Mouse (Mus musculus) right cerebral cortex, postnatal 14 days (tissue): ENCODE results near the gene Pdhb.

Experiments
- DNase-seq: peaks from one replicate; pipeline ENCODE4 v3.0.0; 2022

Pdhb gene

DNA sequence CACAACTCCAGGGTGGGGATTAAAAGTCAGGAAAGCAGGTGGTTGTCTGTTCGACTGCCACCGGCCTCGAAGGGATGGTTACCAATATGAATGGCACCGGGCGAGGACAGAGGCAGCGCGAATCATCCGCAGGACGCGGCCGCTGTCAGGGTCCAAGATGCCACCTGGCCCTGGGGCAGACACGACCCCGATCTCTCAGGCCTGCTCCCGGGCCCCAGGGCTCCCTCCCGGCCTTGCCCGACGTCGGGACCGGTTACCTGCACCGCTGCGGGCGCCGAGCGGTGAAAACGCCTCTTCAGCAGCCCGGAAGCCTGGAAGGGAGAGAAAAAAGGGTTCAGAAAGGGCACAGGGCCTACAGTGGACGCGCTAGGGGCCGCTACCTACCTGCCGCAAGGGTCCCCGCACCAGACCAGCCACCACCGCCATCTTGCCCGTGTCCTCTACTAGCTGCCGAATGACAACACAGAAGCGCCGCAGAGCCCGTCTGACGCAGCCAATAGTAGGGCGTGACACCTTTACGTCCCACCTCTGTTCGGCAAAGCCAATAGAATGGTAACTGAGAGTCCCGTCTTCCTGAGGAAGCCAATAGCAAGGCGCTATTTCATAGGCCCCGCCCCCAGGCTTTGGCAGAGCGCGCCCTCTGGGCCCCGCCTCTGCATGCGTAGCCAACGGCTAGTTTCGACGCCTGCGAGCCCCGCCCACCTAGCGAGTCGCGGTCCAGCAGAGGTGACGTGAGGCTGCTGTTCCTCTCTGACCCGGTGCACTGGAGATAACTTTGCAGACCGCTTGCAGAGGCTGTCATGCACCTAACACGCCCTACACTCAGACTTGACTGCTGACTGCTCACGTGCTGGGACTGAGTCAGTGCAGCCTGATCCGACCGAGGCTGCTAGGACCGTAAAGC, at the start of gene Pdhb:
Gene Pdhb, minus strand, starts transcription at position 519 of the 904 bp plus-strand sequence.
- peak; percentile 99 for DNase-seq

DNA sequence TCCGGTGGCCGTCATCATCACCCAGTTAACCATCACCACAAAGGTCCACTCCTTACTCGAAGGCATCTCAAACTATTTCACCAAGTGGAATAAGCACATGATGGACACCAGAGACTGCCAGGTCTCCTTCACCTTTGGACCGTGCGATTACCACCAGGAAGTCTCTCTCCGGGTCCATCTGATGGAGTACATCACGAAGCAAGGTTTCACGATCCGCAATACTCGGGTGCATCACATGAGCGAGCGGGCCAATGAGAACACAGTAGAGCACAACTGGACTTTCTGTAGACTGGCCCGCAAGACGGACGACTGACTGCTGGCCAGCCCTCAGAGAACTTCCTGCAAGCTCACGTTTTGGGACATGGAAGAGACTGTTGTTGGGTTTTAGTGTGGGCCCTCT, 49.7 kb upstream of the Pdhb start:
- DNase-seq, result no peak

DNA sequence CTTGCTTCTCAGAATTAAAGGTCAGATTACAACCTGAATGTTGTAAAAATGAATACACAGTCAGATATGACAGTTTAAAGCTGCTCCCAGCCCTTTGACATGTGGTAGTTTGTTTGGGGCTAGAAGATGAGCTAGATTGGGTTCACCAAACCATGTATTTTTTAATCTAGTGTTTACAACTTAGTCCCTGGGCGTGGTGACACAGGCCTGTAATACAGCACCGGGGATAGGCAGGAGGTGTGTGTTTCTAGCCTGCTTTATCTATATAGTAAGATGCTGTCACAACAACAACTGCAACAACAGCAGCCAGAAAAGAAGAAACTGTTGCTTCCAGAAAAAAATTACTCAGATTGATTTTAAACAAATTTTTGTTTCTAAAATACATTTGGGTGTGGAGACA, 48.1 kb upstream of the Pdhb start:
- no peak for DNase-seq

- DNase-seq, result no peak
These were observed 47.5 kb upstream of the Pdhb start for GRCm38 (mm10) chr14:8220306-8220705.

DNA sequence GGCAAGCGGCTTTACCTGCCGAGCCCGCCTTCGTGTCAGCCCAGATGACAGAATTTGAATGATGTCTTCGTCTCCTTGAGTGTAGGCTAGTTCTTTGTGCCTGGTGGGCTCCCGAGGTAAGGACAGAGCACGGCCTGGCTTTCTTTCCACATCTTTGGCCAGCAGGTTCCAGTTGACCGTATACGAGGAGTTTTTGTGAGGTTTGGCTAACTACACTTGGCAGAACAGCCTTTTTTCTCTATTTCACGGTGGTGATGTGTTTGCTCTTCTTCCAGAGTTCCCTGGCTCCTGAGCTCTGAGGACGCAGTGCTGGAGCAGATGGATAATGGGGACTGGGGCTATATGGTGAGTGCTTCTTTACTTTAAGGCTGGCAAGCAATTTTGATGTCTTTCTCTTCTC, 47.1 kb upstream of the Pdhb start:
- DNase-seq, result no peak

DNA sequence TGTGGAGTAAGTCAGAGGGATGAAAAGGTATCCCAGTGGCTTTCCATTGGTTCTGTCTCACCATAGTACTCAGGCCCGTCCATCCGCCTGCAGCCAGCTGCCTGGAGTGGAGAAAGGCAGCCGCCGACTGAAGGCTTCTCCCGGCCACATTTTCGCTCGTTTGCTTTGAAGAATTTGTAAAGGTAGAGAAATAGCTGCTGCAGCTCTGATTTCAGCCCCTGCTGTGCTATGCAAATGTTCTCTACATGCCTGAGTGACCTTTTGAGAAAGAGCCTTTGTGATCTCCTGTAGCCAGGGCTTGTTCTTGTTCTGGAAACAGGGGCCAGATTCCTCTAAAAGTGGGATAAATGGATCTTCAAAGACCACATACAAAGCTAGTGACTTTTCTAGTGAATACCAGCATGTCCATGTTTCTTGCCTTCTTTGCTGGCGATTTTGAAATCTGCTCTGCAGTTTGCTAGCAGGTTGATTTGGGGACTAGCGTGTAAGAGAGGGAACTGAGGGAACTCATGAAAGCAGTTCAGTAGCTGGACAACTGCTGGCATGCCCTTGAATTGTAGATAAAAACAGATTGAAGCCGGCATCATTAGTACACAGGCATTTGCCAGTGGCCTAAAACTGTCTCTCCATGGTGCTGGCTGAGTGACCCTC, 46.0 kb upstream of the Pdhb start:
- no peak for DNase-seq

- no peak for DNase-seq
These were observed 45.4 kb upstream of the Pdhb start for GRCm38 (mm10) chr14:8218238-8218637.

DNA sequence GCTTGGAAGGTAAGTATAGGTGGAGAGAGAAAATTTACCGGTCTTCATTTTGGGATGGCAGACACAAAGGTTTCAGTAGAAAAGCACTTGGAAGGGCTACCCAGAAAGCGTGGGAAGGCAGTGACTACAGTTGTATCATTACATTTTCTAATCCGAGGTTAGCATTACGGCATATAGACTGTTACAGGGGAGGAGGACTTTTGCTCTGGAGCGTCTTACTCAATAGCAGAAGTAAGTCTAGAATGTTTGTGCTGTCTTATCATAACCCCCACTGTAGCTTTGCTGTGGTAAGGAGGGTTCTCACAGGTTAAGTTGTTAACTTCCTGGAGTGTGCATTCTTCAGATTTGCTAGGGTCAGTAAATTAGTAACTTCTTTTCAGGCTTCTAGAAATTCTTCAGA, 43.3 kb upstream of the Pdhb start:
- DNase-seq, result no peak

- DNase-seq, result no peak
These were observed 42.5 kb upstream of the Pdhb start for GRCm38 (mm10) chr14:8215208-8215778.

- peak; percentile 82 for DNase-seq
These were observed 41.7 kb upstream of the Pdhb start for GRCm38 (mm10) chr14:8214299-8215207.

- peak; percentile 98 for DNase-seq
These were observed 41.0 kb upstream of the Pdhb start, which contains the start of gene Kctd6 for GRCm38 (mm10) chr14:8213803-8214224. Gene Kctd6 (plus strand): TSS chr14:8214140.

DNA sequence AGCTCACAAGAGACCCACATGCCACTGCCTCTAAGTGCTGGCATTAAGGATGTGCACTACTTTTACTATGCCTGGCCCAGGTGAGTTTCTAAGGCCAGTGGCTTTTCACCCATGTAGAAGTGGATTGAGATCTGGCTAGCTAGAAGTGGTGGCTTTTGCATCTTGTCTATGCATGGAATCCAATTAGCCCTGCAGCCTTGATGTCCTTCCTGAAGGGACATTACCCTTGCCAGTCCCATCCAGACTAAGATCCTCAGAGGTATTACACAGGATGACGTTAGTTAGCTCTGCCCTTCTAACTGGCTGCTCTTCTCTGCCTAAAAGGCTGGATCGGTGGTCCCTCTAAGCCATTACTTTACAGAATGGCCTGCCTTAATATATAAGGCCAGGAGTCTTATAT, 40.2 kb upstream of the Pdhb start:
- DNase-seq, result no peak

GRCm38 (mm10) chr14:8209896-8210295, 37.1 kb upstream of the Pdhb start:
- no peak for DNase-seq

- DNase-seq, result peak; percentile 68
These were observed 36.1 kb upstream of the Pdhb start for GRCm38 (mm10) chr14:8208876-8209275.

- no peak for DNase-seq
These were observed 34.7 kb upstream of the Pdhb start for GRCm38 (mm10) chr14:8207543-8207942.

- no peak for DNase-seq
These were observed 34.3 kb upstream of the Pdhb start for GRCm38 (mm10) chr14:8207105-8207504.

GRCm38 (mm10) chr14:8206179-8206910, 33.5 kb upstream of the Pdhb start:
- no peak for DNase-seq

- no peak for DNase-seq
These were observed 28.9 kb upstream of the Pdhb start for GRCm38 (mm10) chr14:8201715-8202114.

GRCm38 (mm10) chr14:8200769-8201168, 27.9 kb upstream of the Pdhb start:
- DNase-seq, result no peak

DNA sequence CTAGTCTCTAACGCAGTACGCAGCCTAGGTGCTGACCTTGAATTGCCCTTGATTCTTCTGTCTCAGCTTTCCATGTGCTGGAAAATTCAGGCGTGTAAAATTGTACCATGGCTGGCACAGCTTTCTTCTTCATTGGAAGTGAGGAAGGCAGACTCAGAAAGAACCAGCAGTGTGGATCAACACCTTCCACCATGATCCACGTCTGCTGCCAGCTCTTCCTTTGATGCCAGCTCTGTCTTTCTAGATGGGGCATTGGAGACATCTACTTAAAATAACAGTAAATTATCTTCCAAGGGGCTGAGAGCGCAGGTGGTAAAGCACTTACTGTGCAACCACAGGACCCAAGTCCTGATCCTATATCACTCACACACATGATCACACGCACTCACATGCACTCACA, 19.9 kb upstream of the Pdhb start:
- no peak for DNase-seq

DNA sequence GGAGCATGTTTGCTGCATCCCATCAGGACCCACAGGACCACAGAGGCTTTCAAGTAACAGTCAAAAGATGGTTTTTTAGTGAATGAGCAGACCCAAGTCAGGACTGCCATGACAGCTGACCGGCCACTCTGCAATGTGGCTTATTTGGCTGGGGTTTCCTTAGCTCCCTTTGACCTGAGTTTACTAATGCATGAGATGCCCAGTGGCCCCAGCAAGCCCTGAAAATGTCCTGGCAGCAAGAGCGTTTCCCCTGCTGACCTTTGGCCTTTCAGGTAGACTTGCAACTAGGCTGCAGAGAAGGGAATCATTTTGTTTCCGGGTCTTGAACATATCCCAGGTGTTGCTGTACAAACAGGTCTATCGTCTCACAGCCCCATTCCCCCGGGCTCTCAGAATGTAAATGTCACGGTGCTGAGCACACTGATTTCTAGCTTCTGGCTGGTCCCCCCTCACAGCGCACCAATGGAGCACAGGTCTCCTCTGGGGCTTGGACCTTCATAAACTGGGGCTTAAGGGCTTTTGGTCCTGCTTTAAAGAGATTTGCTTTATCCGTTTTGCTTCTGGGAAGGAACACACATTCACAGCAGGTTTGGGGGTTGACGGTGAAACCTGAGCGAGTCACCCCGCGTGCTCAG, 18.6 kb upstream of the Pdhb start:
- no peak for DNase-seq

GRCm38 (mm10) chr14:8190556-8190955, 17.7 kb upstream of the Pdhb start:
- DNase-seq, result no peak
